Mouse (Mus musculus) mesoderm, embryonic 11.5 days (tissue): ENCODE measurements at regions not wholly inside any gene's neighbourhood (a gene's known extent, or its start where the extent isn't known, plus 50 kb on each side); places are given as distances from the start of the nearest gene placed in this dataset.

Experiments used
- DNase-seq: peaks from one replicate; pipeline ENCODE4 v3.0.0-alpha.2; 2012; ENCODE audit warnings: low read depth, low spot score

DNA sequence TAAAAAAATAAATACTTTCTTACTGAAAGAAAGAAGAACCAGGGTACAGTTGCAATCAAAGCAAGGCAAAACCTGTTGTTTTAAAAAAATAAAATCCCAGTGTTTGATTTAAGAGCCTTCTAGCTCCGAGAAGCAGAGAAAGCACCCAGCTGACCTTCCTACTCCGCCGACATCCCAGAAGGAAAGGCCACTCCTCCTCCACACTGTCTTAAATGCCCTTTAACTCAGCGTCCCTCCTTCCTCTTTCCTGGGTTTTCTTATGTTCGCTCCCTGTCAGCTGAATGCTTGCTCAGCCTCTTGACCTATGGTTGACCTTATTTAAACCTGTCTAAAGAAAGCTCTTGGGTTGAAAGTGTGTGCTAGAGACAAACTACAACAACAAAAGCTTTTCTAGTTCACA, 79.1 kb downstream of the Sptssa start:
- peak; percentile 20 for DNase-seq

DNA sequence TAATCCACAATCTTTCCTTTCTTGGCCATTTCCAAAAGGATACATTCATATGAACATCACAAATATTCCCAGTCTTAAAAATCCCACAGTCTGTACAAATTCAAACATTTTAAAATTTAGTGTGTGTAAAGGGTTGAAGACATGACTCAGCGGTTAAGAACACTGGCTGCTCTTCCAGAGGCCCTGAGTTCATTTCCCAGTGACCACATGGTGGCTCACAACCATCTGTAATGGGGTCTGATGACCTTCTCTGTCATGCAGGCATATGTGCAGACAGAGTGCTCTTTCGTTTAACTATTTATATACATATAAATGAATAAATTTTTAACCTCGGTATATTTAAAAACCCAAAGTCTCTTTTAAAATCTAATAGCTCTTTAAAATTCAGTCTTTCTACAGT, 79.6 kb downstream of the Sptssa start:
- DNase-seq, result no peak

DNA sequence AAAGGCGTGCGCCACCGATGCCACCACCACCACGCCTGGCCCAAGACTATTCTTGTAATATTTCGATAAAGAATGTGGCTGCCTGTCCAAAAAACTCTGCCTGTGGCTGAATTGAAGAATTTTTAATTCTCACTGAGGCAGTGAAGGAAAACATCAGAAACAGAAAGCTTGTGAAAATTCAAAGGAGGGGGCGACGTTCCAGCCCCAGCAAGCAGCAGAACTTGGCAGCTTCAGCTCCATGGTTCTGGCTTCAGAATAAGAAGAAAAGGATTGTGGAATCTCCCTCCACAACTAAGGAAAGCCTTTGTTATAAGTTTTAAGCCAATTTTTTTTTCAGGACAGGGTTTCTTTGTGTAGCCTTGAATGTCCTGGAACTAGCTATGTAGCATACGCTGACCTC, 83.5 kb downstream of the Sptssa start:
- no peak for DNase-seq

DNA sequence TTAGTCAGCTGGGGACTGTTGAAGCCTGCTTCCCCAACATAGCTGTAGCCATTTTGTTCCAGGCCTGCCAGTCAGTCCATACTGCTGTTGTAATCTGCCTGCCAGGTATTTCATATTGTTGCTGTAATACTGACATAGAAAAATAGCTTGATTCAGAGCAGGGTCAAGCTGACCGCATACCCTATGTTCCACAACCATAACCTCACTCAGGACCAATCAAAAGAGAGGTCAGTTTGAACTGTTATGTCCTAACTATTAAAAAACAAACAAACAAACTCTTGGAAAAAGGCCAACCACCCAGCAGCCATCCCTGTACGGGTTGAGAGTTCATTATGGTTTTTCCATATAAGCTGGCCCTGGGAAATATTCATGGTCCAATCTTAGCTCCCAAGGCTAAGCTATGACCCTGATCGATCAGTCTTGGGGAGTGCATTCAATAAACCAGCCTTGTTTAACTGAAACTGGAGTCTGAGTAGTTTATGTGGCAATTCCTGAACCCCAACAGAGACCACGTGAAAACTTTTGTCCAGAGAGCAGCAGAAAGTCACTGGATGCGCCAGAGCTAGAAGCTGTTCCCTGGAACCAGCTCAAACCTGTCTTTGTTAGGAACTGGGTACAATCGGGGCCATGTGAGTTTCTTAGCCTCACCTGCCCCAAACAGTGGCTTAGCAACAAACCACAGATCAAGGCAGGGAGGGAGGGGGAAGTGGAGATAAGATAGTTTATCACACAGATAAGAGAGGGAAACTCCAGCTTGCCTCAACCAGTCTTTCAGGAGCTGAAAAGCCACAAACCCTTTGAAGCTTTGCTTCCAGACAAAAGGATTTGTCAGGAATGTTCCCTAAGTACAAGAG, 88.1 kb downstream of the Sptssa start:
- DNase-seq, result no peak

DNA sequence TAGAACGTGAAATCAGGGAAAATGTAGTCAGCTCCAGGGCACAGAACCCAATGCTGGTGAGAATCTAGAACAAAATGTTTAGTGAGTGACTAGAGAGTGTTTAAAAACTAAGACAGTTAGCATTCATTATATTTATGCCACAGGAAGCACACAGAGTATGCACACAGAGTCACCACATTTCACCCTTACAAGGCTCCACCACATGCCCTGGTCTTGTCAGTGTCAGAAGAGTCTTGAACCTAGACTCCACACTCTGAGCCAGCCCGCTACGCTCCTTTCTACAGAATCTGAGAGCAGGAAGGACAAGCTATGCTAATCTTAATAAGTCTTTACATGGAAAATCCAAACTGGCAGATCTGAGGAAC, 89.0 kb downstream of the Sptssa start:
- DNase-seq, result no peak

DNA sequence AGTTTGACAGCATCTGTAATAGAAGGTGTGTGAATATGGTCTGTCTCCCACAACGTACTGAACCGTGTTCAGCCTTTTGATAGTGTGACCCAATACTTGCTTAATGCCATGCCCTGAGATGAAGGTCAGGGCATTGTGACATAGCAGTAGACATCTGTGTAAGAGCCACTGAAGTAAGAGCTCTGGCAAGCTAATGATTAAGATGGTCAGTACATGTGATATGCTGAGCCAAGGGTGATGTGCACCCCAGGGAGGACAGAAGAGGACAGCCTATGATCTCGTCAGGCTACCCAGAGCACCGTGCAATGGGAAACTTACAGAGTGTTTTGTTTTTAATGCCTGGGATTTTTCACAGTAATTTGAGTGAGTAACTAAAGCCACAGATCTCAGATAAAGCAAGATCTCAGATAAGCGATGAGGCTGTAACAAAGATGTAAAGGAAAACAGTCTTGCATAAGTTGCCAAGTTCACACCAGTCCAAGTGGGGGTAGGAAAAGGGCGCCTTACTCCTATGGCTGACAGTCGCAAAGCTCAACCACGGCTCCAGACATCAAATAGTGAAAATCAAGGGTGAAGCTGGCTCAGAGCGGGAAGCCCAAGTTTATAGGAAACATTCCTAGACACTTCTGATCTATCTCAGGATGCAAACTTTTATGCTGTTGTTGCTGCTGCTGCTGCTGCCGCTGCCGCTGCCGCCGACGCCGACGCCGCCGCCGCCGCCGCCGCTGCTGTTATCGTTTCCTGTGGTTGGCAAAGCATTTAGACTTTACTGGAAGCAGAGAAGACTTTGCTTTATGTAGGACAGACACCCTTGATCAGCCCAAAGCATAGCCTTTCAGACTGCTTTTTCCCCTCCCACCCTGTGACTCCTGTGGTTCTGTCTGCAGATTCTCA, 89.6 kb downstream of the Sptssa start:
- DNase-seq, result no peak

DNA sequence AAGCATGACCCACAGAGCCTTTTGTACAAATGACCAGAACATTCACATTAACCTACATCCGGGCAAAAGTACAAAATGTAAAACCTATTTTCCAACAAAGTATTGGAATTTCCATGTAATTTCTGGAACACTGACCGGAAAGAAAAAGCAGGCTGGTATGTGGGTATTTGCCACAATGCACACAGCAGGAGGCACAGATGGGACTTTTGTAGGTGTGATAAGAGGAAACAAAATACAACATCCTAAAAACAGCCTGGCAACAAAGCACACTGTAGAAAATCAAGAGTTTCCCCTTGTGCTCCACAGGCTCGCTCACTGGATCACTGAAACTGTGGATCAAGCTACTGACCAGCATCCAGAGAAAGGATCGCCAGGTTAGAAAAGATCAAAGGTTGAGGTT, 94.4 kb downstream of the Sptssa start:
- no peak for DNase-seq

DNA sequence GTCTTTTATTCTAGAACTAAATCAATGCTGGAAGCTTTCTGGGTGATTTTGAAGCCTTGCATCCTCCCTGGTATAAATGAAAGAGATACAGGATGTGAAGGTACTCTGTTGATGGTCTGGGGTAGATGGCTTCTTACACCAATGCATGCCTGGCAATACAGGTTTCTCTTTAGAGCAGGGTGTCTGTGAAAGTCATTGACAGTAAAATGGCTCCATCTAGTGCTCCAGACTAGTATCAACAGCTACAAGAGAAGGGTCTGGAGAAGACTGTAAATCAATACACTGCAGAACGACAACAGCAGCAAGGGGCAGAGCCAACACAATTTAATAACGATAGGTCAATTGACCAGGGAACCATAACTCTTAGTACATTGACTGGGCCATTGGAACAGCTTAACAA, 98.3 kb downstream of the Sptssa start:
- peak; percentile 65 for DNase-seq

DNA sequence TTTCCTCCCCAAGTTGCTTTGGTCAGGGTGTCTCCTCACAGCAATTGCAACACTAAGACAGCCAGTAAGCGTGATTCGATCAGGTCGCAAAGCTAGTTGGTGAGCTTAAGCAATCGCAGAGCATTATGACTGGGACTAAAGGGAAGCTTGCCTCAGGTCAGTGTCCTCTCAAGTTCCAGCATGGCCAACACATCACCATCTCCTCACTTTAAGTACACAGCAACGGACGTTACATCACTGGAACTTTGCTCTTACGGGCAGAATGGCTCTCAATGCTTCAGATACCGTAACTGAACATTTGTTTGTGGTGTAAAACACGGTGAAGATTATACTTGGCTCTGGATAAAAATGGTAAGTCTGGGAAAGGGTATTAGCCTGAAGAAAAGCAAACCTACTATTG, 106.7 kb downstream of the Sptssa start:
- no peak for DNase-seq

DNA sequence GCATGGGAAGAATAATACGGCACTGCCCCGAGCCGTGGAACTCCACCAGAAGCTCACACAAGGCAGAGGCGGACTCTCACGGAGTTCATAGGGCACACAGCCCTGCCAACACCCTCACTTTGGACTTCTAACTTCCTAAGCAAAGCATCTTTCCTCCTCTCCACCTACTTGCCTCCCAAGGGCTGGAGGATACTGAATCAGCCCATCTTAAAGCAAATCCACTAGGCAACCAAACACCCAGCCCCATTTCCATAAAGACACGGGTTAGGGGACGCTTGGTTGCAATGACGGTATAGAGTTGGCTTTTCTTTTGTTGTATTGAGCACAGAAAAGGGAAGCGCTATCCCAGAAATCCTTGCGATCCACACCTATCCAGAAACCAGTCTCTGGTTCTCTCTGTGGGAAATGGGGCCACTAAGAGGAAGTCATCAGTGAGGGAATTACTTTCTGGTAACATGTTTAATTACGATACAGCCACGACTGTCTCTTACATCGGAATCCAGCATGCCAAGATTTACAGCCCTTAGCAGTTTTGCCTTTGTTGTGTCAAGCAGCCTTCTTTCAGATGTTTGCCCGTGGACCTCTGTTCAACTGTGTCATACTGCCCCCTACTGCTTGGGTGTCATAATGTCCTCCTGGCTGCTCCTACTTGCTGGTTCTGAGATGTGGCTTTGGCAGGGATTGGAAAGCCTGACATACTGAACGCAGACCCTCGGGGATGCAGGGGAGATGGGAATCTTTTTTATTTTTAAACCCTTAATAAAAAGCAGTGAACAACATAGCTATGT, 110.4 kb downstream of the Sptssa start:
- peak; percentile 91 for DNase-seq

DNA sequence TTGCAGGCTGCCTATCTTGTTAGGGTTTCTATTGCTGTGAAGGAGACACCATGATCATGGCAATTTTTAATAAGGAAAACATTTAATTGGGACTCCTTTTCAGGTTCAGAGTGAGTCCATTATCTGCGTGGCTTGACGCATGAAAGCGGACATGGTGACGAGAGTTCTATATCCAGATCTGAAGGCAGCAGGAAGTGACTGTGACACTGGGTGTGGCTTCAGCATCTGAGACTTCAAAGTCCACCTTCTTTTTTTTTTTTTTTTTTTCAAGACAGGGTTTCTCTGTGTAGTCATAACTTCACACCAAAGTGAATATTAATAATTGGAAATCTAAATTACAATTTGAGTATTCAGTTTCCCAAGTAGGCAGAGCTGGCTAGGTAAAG, 118.1 kb downstream of the Sptssa start:
- DNase-seq, result no peak

DNA sequence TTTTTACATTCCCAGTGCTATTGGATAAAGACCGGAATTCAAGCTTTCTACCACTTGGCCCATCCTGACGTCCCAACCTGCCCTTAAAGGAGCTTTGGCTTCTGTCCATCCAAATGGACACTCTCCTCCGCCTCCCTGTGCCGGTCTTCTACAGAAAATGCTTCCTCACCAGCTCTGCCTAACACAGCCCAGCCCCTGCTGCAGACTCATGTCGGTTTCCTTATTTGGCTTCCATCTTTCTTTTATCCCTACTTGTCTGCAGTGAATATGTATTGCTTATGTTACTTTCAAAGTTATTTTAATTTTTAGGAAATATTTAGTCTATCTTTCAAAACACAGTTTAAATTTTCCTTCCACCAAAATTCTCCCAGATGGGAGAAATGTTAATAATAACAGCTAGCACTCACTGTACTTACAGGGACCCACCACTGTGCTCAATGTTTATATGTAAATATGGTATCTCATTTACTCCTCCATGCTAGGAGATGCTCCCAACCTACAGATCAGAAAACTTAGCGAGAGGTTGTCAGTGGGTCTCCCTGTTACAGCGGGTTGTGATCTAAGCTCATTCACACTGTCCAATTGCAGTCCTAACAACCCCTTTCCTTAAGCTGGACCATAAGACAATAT, 118.6 kb downstream of the Sptssa start:
- DNase-seq, result no peak

DNA sequence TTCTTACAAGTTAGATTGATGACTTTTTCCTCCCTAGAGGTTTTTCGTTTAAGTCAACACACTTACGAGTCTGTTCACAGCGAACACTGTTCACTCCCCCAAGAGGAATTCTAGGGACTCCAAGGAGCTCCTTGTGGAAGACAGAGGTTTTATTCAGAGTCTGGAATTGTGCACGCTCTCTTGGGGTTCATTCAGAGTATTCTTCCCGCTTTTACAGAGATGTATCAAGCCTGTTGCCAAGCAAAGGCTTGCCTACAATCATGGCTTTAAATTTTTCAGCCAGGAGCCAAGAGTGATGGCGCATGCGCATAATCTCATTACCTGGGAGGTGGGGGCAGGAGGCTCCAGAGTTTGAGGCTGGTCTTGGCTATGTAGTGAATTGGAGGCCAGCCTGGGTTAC, 119.4 kb downstream of the Sptssa start:
- DNase-seq, result peak; percentile 49

DNA sequence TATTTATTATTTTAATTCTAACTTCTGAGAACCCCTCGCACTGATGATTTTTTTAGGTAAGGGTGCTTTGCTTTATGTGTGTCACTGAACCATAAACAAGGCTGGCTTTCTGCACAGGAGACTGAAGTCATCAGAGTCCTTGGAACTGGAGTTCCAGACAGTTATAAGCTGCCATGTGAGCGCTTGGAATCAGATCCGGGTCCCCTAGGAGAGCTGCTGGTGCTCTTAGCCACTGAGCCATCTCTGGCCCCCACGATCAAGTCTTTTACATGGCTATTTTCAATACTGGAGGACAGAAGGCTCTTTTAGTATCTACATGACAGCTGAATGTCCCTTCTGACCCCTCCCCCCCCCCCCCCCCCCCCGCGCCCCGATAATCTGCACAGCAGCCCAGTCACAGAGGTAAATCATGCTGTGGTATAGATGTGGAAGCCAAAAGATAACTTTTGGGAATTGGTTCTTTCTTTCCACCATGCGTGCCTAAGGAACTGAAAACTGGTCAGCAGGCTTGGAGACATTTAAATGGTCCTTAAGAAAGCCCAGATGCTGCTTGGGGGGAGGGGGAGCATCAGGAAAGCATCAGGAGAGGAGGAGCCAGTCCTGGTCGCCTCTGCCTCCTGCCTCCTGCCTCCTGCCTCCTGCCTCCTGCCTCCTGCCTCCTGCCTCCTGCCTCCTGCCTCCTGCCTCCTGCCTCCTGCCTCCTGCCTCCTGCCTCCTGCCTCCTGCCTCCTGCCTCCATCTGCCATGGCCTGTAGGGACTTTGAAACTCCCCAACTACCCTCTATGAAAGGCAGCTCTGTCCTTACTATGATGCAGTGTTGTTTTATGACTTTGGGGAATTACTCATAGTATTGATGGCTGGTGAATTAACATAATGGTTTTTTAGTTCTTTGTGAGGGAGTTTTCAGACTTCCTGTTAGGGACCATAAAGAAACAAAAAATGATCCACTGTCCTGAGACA, 120.5 kb downstream of the Sptssa start:
- no peak for DNase-seq

DNA sequence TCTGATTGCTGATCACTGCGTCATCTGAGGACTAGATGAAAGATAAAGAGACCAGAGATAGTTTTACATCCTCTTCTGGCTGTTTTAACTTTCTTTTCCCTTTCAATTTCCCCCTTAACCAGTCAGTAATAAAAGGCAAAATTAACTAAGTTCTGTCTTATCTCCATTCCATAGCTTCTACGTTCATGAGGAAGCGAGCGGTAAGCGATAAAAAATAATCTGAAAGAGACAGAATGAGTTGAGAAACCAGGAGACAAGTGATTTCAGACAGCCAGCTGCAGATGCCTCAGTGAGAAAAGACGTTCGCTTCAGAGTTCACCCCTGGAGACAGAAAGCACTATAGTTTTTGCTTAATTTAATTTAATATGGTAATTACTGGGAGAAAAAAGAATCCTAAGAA, 121.5 kb downstream of the Sptssa start:
- no peak for DNase-seq

DNA sequence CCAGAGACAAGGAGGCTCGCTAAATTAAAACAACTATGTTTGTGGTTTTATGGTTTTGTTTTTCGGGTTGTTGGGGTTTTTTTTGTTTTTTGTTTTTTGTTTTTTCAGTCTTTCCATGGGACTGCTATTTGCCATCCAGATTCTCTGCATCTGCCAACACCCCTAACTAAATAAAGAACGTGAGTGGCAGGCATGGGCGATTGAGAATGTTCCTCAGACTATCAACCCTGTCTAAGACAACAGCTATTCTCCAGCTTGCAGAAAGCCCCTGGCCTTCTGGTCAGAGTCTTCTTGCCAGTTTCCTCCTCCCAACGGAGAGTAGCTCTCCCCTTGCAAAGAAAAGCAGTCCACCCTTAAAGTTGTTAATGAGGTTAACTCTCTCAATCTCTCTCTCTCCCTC, 123.2 kb downstream of the Sptssa start:
- no peak for DNase-seq

DNA sequence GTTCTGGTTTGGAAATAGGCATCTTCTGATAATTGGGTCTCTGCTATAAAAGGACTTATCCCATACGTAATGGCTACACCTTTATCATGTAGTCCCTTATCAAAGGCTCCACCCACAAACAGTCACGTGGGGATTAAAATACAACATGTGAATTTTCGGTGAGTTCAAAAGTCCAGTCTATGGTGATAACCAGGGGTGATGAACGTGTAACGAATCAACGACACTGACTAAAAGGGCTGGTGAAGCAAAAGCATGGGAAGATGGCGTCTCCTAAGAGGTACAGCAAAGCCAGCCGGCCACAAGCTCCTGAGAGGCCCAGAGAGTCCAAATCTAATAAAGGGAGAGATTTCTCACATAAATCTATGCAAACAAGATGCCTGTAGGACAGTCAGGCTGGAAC, 124.3 kb downstream of the Sptssa start:
- no peak for DNase-seq

DNA sequence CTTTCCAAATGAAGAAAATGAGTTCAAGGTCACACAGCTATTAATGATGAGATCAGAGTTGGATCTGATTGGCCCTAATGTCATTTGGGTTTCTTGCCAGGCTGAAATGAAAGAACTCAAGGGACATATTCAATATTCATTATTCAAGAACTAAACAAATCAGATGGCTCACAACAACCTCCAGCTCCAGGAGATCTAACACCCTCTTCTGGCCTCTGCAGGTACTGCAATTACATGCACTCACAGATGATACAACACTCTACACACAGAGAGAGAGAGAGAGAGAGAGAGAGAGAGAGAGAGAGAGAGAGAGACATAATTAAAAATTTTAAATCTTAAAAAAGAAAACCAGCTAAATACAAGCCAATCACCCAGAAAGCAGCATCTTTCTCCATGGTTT, 128.3 kb downstream of the Sptssa start:
- no peak for DNase-seq

DNA sequence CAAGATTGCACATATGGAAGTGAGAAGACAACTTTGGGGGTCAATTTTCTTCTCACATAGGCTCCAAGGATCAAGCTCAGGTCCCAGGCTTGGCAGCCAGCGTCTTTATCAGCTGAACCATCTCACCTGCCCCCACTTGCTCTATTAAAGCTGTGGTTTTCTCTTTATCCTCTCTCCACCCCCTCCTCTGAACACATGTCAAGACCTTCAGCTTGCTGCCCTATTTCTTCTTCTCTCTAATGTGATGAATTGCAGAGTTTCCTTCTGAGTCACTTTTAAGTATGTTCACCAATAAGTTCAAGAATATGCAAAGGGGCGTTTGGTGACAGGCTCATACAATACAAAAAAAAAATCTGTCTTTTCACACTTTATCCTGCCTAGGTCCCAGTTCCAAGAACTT, 128.8 kb downstream of the Sptssa start:
- no peak for DNase-seq

DNA sequence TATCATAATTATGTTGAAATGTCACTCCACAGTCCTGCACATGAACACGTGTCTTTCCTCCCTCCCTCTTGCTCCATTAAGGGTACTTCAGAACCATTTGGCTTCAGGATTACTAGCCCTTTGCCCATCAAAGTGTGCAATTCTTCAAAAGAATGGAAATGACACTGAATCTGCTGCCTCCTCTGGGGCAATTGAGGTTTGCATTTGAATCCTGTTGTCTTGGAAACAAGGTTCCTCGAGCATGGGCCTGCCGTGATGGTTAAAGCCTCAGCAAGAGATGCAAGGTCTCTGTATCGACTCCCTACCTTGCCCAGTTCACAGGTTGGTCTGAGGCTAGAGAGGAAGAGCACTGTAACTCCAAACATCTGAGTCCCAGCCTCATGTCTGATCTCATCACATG, 136.0 kb downstream of the Sptssa start:
- DNase-seq, result no peak

DNA sequence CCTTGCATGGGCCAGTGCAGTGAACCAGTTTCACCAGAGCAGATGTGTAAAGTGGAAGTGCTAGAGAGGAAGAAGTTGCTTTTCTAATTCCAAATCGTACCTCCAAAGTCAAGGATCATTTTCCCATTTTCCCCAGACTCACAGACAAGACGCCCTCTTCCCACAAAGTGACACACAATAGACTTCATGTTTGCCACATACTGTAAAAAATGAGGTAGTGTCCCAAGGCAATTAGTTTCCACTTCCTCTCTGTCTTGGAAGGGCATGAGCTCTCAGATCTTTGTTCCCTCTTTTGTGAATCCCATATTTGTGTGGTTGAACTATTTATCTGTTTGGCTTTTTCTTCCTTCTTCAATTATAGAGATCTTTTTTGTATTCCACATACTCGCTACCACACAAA, 137.0 kb downstream of the Sptssa start:
- no peak for DNase-seq
